Mouse (Mus musculus) heart, postnatal 36 days (tissue): ENCODE measurements around the gene Olfr920. TPM values are rescaled to one million over a fixed set of nuclear protein-coding genes. Genes with fewer than 3 reads are reported as not detected.

Experiments
- DNase-seq, 2 experiments: peaks; one replicate each; pipeline ENCODE4 v3.0.0; 2021 to 2022
- intact Hi-C: fragments of 180-260 bp; cut with DNase I; formaldehyde crosslinking; loops from one replicate; pipeline ENCODE4 v1.15.1; 2025
- total RNA-seq, 2 experiments: library from RNA; stranded (reverse); gene quantifications; 2 replicates each; pipeline ENCODE4 v1.2.3; 2021

The Olfr920 gene
- under 1 TPM; 0.06 to 0.08 TPM for total RNA-seq

DNA sequence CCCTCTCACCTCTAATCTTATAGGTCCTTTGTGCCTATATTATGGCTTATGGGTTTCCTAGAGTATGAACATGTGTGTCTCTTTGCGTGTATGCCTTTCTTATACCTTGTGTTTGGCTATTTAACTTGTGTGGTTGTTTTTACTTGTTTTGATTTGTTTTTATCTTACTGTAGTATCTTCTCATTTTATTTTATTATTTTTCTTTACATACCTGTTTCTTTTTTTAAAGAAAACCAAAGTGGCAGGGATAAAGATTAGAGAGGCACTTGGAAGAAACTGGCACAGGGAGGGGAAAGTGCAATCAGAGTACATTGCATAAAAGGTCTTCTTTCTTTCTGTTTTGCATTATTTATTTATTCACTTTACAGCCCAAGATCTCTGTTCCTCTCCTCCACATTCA lies at the start of gene Olfr920:
TSS of gene Olfr920 (plus strand) at position 301 of the 400 bp plus-strand sequence.
- intact Hi-C loops = no loop called here
- DNase-seq = no peak

DNA sequence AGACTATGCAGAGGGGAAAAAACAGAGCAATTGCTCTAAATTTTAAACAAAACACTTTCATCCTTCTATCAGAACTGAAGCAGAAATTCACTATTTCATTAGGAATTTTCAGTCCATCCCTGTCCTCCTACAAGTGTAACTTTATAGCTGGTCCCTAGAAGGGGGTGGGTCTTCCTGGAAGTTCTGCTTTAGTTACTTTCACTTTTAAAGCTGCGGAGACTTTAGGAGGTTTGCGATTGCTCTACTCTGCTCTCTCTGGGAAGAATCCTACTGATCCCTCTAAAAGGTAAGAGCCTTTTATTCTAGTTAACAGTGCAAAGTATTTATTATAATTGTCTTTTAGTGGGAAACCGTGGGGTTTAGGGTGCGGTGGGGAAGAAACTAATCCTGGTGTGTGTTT lies 34.0 kb upstream of the Olfr920 start, which contains the start of gene Vwa5a:
TSS of gene Vwa5a (plus strand) at position 167 of the 400 bp plus-strand sequence.
- intact Hi-C loops = no loop called here
- DNase-seq = peak; percentile 16 to 39

DNA sequence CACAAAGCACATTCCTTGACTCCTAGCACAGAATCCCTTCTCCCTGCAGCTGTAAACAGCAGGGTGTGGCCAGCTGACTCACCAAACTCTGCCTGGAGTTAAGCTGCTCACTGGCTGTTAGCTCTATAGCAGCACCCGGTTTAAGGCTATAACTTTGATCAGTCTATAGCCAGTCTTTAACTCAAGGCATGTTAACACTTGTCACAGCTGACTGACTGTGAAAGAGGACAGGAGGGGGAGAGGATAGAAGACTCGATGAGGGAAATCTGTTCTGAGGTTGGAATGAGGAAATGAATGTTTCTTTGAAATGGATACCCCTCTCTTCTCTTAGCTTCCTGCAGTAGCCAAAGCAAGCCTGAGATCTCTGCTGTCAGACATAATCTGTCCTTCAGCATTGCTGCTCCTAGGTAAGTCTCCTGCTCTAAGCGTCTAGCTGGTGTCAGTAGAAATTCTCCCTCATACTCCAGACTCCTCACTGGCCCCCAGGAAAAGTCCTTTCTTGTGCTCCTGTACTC lies 33.1 kb upstream of the Olfr920 start:
- intact Hi-C loops = no loop called here
- peak; percentile 13 to 22 for DNase-seq

DNA sequence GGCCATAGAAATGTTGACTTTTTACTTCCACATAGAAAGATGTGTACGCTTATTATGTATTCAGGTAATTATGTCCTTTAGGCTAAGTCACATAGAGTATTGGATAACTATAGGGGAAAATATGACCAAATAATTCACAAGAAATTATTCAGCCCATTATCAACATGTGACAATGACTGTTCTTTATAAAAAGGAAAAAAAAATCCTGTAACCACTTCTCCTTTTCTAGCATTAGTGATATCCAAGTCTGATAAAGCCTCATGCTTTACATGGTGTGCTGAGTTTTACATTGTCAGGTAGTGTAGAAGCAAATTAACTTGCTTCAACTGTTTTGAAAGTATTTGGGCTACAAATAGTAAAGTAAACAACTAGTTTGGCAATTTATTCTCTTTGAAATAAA lies 28.1 kb upstream of the Olfr920 start:
- intact Hi-C loops = no loop called here

DNA sequence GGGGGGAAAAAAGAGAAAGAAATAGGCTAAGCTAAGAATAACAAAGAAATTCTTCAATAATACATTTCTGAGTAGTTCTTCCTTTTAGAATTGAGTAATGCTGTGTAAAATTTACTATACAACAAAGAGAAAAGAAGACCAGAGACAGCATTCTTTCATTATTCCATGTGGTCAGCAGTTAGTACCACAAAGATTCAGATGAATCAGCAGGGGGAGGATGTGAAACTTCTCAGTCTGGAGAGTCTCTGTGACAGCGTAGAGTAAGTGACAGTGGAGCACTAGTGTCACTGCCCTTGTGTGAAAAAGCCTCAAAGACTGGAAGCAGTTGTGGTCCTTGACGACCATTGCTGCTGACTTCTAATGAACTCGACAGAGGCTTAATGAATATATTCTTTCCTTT lies 23.9 kb upstream of the Olfr920 start:
- intact Hi-C loops = no loop called here
- DNase-seq = no peak

More for the DNA sequence above, 28.1 kb upstream of the Olfr920 start:
- no peak for DNase-seq

DNA sequence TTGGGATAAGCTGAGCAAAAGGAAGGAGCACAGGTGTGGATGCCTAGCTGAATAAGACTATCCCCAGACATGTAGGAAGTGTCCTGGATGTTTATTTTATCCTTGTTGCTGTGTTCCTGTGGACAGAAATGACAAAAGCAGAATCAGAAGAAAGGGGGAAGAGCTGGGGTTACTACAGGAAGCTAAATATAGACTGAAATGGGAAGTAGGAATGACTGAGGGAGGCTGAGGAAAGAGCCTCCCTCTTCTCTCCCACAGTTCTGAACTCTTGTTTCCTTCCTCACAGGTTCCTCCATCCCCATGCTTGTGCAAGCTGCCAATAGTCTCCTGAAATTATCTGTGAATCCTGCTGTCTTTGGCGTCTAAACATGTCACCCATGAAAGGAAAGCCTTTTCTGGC lies 10.7 kb upstream of the Olfr920 start:
- intact Hi-C loops = no loop called here
- DNase-seq = no peak

DNA sequence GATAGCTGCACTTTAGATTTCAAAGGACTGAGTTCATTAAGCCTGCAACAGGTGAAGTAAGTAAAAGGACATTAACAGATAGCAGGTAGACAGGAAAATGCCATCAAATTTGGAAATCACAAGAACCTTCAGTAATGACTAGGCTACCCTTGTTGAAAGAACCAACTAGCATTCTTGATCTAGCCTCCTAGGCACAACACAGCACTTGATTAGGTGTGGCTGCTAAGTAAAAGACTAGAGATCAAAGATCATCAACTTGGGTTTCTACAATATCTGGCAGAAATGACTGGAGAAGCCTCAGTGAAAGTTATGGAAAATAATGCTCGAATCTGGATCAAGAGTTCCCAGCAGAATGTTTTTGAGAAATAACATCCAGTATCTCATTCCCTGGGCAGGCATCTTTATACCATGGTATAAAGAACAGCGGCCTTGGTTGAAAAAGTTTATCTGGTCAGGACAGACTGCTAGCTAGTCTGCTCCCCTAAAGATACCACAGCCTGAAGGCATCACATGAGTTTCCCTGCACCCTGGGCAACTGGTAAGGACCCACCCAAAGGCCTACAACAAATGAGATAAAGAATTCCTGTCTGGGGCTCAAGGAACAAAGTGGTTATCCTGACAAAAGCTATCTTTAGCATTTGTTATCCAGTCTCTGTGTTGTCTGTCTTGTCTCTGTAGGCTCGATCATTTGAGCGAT lies 7.3 kb upstream of the Olfr920 start:
- DNase-seq = no peak
- intact Hi-C loops = no loop called here

DNA sequence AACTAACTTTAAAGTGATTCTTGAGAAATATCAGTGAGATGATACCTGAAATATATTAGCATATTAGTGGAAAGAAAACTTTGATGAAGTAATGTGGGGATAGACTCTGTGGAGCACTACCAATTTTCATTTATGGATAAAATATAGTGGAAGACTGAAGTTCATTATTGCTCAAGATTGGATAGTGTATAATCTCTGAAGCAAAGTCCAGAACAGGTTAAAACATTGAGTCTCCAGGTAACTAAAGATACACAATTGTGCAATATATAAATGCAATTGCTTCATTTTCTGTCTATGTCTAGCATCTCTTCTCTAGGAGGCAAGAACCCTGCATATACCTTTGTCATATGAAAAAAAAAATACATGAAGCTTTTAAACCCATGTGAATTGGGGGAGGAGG lies 20.7 kb downstream of the Olfr920 start, which contains the start of gene Olfr921:
TSS of gene Olfr921 (plus strand) at position 301 of the 400 bp plus-strand sequence.
- intact Hi-C loops = no loop called here
- DNase-seq = no peak

DNA sequence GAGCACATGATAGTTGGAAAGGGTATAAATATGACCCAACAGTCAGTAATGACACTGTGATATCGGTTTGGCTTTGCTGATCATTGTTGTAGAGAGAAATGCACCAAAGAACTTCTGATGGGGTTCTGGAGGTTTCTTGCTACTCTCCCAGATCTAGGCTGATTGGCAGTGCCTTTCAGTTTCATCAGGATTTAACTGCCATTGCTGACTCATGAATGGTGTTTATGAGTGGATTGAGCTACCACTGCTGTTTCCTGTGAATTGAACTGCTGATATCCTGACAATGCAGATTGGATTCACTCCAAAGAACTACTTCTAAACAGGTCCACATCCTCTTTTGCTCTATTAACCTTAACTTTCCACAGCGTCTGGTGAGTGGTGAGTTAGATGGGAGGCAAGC lies 40.6 kb downstream of the Olfr920 start:
- no peak for DNase-seq
- intact Hi-C loops = no loop called here

DNA sequence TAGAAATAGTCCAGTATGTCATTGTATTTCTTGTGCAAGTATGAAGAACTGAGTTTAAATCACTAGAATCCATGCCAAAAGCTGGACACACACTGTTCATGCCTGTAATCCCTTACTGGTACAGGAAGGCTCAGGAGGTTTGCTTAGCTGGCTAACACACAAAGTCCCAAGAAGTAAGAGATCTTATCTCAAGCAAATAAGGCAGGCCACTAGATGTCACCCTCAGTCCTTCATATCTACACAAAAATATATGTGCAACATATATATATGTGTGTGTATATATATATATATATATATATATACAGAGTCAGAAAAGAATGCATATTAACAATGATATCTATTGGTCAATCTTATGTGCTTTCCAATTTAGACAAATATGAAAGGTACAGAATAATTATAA lies 53.6 kb downstream of the Olfr920 start:
- intact Hi-C loops = no loop called here
- DNase-seq = no peak

Other genes starting within 250 kb of the Olfr920 start
- not detected for gene Olfr911-ps1, start 230.7 kb upstream of the Olfr920 start, total RNA-seq
- gene Olfr910, start 214.4 kb upstream of the Olfr920 start, total RNA-seq = not detected
- gene Olfr912, start 172.1 kb upstream of the Olfr920 start, total RNA-seq = not detected
- not detected for gene Olfr913, start 159.5 kb upstream of the Olfr920 start, total RNA-seq
- gene Olfr914, start 147.2 kb upstream of the Olfr920 start, total RNA-seq = not detected
- not detected for gene Olfr916, start 92.4 kb upstream of the Olfr920 start, total RNA-seq
- gene Olfr917, start 86.5 kb upstream of the Olfr920 start, total RNA-seq = not detected
- not detected for gene Olfr918, start 77.7 kb upstream of the Olfr920 start, total RNA-seq
- not detected for gene Olfr919, start 48.6 kb upstream of the Olfr920 start, total RNA-seq
- gene Vwa5a, start 34.0 kb upstream of the Olfr920 start, total RNA-seq = 10 to 100 TPM; 28.7 to 36.1 TPM
- gene Olfr921, start 20.8 kb downstream of the Olfr920 start, total RNA-seq = not detected
- gene Olfr922, start 62.3 kb downstream of the Olfr920 start, total RNA-seq = not detected
- gene Olfr923, start 74.2 kb downstream of the Olfr920 start, total RNA-seq = not detected
- gene Olfr924, start 92.2 kb downstream of the Olfr920 start, total RNA-seq = not detected
- gene Olfr26, start 102.8 kb downstream of the Olfr920 start, total RNA-seq = not detected
- not detected for gene Olfr926, start 124.8 kb downstream of the Olfr920 start, total RNA-seq
- gene Olfr930, start 177.5 kb downstream of the Olfr920 start, total RNA-seq = not detected
- gene Olfr933, start 220.0 kb downstream of the Olfr920 start, total RNA-seq = not detected
- not detected for gene Olfr934, start 236.0 kb downstream of the Olfr920 start, total RNA-seq
- not detected for gene Olfr935, start 247.4 kb downstream of the Olfr920 start, total RNA-seq